Mouse (Mus musculus) midbrain, embryonic 16.5 days (tissue): ENCODE results near the gene Rorb. TPM values are rescaled to one million over a fixed set of nuclear protein-coding genes. Genes with fewer than 3 reads are reported as not detected.

Source experiments
- ATAC-seq: fragments of 200-750 bp; cut with Nextera tagmentation; 2 replicates; pipeline ENCODE4 v1.8.0; 2017; ENCODE audit warnings: moderate TSS enrichment
- H3K27ac ChIP-seq: fragments of 300-500 bp; sonication (generic); 2 replicates; pipeline ENCODE4 v1.5.1; 2014; ENCODE audit warnings: mild to moderate bottlenecking, low read length, mixed read lengths
- H3K27me3 ChIP-seq: fragments of 300-500 bp; sonication (generic); 2 replicates; pipeline ENCODE4 v1.6.1; 2014; ENCODE audit warnings: low read depth, low read length, mixed read lengths; ENCODE audit not compliant: control insufficient read depth, insufficient read depth
- H3K36me3 ChIP-seq: fragments of 300-500 bp; sonication (generic); 2 replicates; pipeline ENCODE4 v1.6.1; 2014; ENCODE audit warnings: mild to moderate bottlenecking, low read length, moderate library complexity, mixed read lengths; ENCODE audit not compliant: control insufficient read depth, insufficient read depth
- H3K4me1 ChIP-seq: fragments of 300-500 bp; sonication (generic); 2 replicates; pipeline ENCODE4 v1.6.1; 2014; ENCODE audit warnings: mild to moderate bottlenecking, low read length, mixed read lengths; ENCODE audit not compliant: control insufficient read depth, insufficient read depth
- H3K4me2 ChIP-seq: fragments of 300-500 bp; sonication (generic); 2 replicates; pipeline ENCODE4 v1.6.1; 2014; ENCODE audit warnings: mild to moderate bottlenecking, low read length, mixed read lengths
- H3K4me3 ChIP-seq: fragments of 300-500 bp; sonication (generic); 2 replicates; pipeline ENCODE4 v1.5.1; 2014; ENCODE audit warnings: low read depth, mild to moderate bottlenecking, low read length, moderate library complexity, mixed read lengths
- H3K9ac ChIP-seq: fragments of 300-500 bp; sonication (generic); 2 replicates; pipeline ENCODE4 v1.6.1; 2014; ENCODE audit warnings: low read depth, low read length, mixed read lengths
- H3K9me3 ChIP-seq: fragments of 300-500 bp; sonication (generic); replicated peaks from 2 replicates; pipeline ENCODE4 v1.6.1; 2014; ENCODE audit warnings: mild to moderate bottlenecking, low read length, mixed read lengths; ENCODE audit not compliant: control insufficient read depth, poor library complexity, severe bottlenecking
- WGBS: fragments of 180-500 bp; shearing (Covaris S2); extraction: QIAGEN DNeasy Blood & Tissue Kit; methylation state at CpG from one replicate; pipeline ENCODE4 v1.1.7; 2014; 5-methylcytosine and 5-hydroxymethylcytosine counted together
- polyA plus RNA-seq: library from polyadenylated mRNA; unstranded; fragments of >200 nt; fragmentation: Nextera tagmentation; extraction: Ambion mirVana; gene quantifications from 2 replicates; pipeline ENCODE4 v1.2.1, GENCODE M21; 2015

Rorb gene
- polyA plus RNA-seq, 1 experiment from 2014 or later, result 23.0 TPM

GRCm38 (mm10) chr19:19058201-19058600 lies 52.8 kb downstream of the Rorb start:
- Histone ChIP-seq H3K27ac (no peak overlapping the region), H3K9me3 (no peaks in the 10 kb centered on the region), H3K36me3 (no peaks in the 10 kb centered on the region), H3K4me3 (no peak overlapping the region), H3K4me2 (peak overlapping the region; percentile 34), H3K27me3 (no peaks in the 10 kb centered on the region), H3K4me1 (peaks cover 22% of the 10 kb centered on the region), H3K9ac (no peak overlapping the region)
- peak; percentile 64 for ATAC-seq
- WGBS, result 36% methylated on average over 8 of the region's 8 CpGs

- 46% methylated on average over 2 of the region's 2 CpGs for whole genome bisulfite sequencing
- H3K9me3 ChIP-seq, result no peaks in the 10 kb centered on the region
- peaks cover 4% of the 10 kb centered on the region; the same call in 1 of the 2 replicates for H3K4me1 ChIP-seq
- H3K27me3 ChIP-seq, result no peaks in the 10 kb centered on the region
- no peaks in the 10 kb centered on the region for H3K36me3 ChIP-seq
- ATAC-seq, result no peak
- H3K27ac ChIP-seq, result no peak overlapping the region
- H3K4me2 ChIP-seq, result no peak overlapping the region
- no peak overlapping the region for H3K9ac ChIP-seq
- H3K4me3 ChIP-seq, result no peak overlapping the region
These were observed 67.9 kb downstream of the Rorb start for GRCm38 (mm10) chr19:19043138-19043537.

- WGBS, result 72% methylated on average over 2 of the region's 2 CpGs
- H3K27me3 ChIP-seq, result no peaks in the 10 kb centered on the region
- H3K9me3 ChIP-seq, result no peaks in the 10 kb centered on the region
- no peak for ATAC-seq
- no peak overlapping the region for H3K4me3 ChIP-seq
- H3K4me1 ChIP-seq, result peaks cover 4% of the 10 kb centered on the region; the same call in 1 of the 2 replicates
- H3K27ac ChIP-seq, result no peak overlapping the region
- no peak overlapping the region for H3K4me2 ChIP-seq
- no peak overlapping the region for H3K9ac ChIP-seq
- H3K36me3 ChIP-seq, result no peaks in the 10 kb centered on the region
These were observed 70.2 kb downstream of the Rorb start for GRCm38 (mm10) chr19:19040800-19041199.

DNA sequence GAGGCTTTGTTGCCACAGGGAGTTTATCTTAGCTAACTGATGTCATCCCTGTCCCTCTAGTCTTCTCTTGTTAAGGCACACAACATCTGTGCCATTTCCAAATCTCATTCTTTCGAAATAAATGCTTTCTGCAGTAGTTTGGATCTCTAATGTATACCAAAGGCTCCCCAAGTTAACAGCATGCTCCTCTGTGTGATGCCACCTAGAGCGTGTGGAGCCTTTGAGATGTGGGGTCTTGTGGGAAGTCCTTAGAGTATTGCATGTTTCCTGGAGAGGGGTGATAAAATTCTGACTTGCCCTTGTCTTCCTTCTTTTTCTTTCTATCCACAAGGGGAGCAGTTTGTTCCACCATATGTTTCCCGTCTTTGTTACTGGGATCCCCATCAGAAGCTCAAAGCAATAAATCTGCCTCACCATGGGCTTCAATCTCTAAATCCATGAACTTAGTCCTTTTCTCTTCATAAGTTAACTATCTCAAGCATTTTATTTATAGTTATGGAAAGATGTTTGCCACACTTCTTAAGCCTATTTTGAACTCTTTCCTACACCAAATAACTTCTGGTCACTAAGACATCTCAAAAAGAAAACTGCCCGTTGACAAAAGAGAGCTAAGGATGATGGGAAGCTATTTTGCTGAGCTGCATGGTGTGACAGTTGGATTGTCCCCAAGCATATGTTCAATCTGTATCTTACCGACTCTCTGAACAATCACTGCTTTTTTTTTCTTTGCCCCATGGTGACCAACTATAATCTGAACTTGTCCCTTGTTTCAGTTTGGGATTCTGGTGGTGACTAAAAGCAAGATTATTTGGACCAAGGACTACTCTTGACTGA lies 76.3 kb downstream of the Rorb start:
- Histone ChIP-seq H3K9ac (no peak overlapping the region), H3K9me3 (no peaks in the 10 kb centered on the region), H3K4me2 (no peak overlapping the region), H3K27me3 (no peaks in the 10 kb centered on the region), H3K4me1 (no peaks in the 10 kb centered on the region), H3K27ac (no peak overlapping the region), H3K36me3 (no peaks in the 10 kb centered on the region), H3K4me3 (no peak overlapping the region)
- WGBS, result 90% methylated on average over 5 of the region's 5 CpGs
- ATAC-seq, result no peak

DNA sequence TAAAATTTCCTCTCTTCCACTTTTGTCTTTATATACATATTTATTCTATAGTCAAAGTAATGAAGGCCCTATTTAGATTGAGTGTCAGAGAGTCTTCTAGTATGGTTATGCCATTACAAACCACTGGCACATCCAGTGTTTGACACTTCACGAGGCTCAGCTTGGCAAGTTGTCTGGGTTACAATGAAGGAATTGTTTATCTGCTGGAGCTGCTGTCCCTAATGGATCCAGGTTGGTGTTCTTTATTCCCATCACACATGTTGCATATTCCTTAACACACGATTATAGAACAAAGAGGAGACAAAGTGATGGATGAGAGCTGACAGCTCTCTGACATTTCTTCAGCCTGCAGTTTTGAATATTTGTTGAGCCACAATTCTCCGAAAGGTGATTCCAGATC lies 77.0 kb downstream of the Rorb start:
- H3K27me3 ChIP-seq, result no peaks in the 10 kb centered on the region

DNA sequence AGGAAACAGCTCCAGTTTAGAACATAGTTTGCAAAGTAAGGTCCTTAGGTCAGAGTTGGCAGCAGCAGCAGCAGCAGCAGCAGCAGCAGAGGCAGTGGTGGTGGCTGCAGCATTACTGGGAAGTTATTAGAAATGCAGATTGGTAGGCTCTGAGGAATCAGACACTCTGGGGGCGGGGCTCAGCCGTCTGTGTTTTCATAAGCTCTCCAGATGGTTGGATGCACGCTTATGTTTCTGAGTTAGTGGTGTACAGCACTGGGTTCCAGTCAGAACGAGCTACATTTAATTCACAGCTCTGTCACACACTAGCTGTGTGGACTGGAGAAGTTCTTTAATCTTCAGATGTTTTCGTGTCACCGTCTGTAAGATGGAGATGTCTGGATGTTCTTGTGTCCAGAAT lies 105.9 kb downstream of the Rorb start:
- Histone ChIP-seq H3K9me3 (no peaks in the 10 kb centered on the region), H3K27ac (no peak overlapping the region), H3K4me2 (no peak overlapping the region), H3K9ac (no peak overlapping the region), H3K4me1 (peaks cover 5% of the 10 kb centered on the region), H3K36me3 (no peaks in the 10 kb centered on the region), H3K27me3 (no peaks in the 10 kb centered on the region), H3K4me3 (no peak overlapping the region)
- WGBS, result 37% methylated on average over 6 of the region's 6 CpGs
- peak; percentile 51; the same call in 1 of the 2 replicates for ATAC-seq

More for the DNA sequence above, 77.0 kb downstream of the Rorb start:
- 74% methylated on average over 3 of the region's 3 CpGs for WGBS
- Histone ChIP-seq H3K4me1 (no peaks in the 10 kb centered on the region), H3K27ac (no peak overlapping the region), H3K4me2 (no peak overlapping the region), H3K9ac (no peak overlapping the region), H3K9me3 (no peaks in the 10 kb centered on the region), H3K4me3 (no peak overlapping the region), H3K36me3 (no peaks in the 10 kb centered on the region)
- ATAC-seq, result no peak

GRCm38 (mm10) chr19:19004023-19004656 lies 106.9 kb downstream of the Rorb start:
- Histone ChIP-seq H3K9ac (no peak overlapping the region), H3K9me3 (no peaks in the 10 kb centered on the region), H3K27me3 (no peaks in the 10 kb centered on the region), H3K4me2 (no peak overlapping the region), H3K36me3 (no peaks in the 10 kb centered on the region), H3K27ac (no peak overlapping the region), H3K4me3 (no peak overlapping the region), H3K4me1 (peaks cover 5% of the 10 kb centered on the region)
- 0 out of 2 replicates have a peak, but pooled peaks have one; percentile 25 for ATAC-seq
- 45% methylated on average over 7 of the region's 11 CpGs for WGBS

DNA sequence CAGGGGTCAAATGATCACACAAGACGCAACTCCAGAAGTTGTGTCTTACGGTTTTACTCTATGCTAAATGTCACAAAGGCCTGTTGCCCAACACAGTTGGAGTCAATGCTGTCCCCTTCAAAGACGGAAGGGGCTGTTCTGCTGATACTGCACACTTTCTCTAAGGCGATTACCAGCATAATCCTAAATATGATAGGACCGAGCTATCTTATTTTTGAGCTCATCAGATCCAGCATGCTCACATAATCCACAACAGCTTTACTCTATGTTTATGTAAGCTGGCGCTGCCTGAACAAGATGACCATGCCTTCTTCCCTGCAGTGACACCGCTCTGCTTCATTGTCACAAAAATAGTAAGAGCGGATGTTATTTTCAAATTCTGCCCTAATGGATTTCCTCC lies 112.0 kb downstream of the Rorb start:
- H3K27me3 ChIP-seq, result no peaks in the 10 kb centered on the region
- H3K9ac ChIP-seq, result no peak overlapping the region
- no peak overlapping the region for H3K4me2 ChIP-seq
- no peak overlapping the region for H3K4me3 ChIP-seq
- ATAC-seq, result no peak
- no peaks in the 10 kb centered on the region for H3K9me3 ChIP-seq
- H3K36me3 ChIP-seq, result no peaks in the 10 kb centered on the region
- WGBS, result 80% methylated on average over 8 of the region's 8 CpGs
- H3K4me1 ChIP-seq, result peaks cover 5% of the 10 kb centered on the region
- no peak overlapping the region for H3K27ac ChIP-seq

DNA sequence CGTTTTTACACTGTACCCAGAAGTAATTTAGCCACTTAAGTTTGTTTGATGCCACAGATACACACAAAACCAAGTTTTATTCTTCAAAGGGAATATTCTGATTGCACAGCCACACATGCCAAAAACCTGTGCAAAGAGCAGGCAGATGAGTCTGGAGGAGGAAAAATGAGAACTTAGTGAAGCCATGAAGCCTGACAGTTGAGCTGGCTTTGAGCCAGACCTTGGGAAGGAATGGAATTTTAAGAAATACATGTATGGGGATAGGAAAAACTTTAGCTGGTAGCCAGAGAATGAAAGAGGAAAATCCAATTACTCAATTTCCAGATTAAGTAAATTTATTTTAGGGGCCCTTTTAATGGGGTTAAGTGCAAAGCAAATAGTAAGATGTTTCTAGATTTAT lies 113.3 kb downstream of the Rorb start:
- Histone ChIP-seq H3K9ac (no peak overlapping the region), H3K4me3 (no peak overlapping the region), H3K4me1 (peaks cover 5% of the 10 kb centered on the region), H3K4me2 (no peak overlapping the region), H3K27ac (no peak overlapping the region), H3K9me3 (no peaks in the 10 kb centered on the region), H3K36me3 (no peaks in the 10 kb centered on the region), H3K27me3 (no peaks in the 10 kb centered on the region)
- WGBS, result 76% methylated on average over 1 of the region's 1 CpGs
- no peak for ATAC-seq
